Mouse (Mus musculus): ENCODE data around the gene Zc3h4. TPM values are rescaled to one million over a fixed set of nuclear protein-coding genes. Genes with fewer than 3 reads are reported as not detected.
A peak's percentile ranks its signal among the peaks of the same experiment; 100 is the strongest.

Zc3h4 gene
- polyA plus RNA-seq, 1 experiment from 2014 or later, result 19.5 TPM

DNA sequence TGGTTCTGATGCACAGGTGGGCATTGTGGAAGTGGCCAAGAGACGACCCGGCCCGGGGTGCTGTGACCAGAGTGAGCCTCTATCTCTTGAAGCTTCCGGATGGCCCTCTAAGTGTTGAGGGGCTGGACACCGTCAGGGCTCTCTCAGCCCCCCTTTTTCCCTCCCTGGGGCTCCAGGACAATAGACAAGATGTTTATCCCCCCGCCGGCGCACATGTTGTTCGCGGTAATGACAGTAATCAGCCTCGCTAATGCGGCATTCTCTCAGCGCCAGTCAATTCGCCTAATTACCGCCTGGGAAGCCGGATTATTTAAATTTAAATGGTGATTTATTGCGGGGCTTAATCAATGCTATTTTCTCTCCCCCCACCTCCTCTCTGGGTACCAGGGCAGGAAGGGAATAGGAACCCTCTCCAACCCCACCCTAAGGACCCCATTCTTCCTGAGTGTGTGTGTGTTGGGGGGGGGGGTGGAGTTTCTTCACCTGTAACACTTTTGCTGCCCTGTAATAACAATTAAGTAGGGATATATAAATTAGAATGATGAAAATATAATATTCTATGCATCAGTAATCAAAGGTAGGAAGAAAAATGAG lies 71.5 kb downstream of the Zc3h4 start:
- peak overlapping the region; percentile 40 for H3K4me2 ChIP-seq
- ATAC-seq, result peak; percentile 65
- 1% methylated on average over 17 of the region's 17 CpGs for WGBS

DNA sequence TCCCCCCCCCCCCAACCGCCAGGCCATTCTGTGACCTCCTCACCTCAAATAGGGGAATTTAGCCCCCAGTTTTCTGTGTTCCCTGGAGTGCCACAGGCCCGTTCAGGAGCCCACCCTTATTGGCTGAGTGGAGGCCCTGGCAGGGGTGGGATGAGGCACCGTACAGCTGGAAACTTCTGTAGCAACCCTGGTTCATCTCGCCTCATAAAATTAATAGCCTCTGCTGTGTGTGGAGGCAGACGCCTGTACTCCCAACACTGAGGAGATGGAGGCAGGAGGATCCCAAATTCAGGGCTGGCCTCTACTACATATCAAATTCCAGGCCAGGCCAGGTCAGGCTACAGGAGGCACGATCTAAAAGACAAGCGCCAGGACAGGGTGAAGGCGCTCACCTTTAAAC lies 73.1 kb downstream of the Zc3h4 start:
- Histone ChIP-seq H3K9ac (no peak overlapping the region), H3K27ac (no peak overlapping the region), H3K4me1 (peaks cover 28% of the 10 kb centered on the region), H3K9me3 (replicated peaks) (no peaks in the 10 kb centered on the region), H3K4me3 (no peak overlapping the region), H3K36me3 (ENCODE audit: poor library complexity, severe bottlenecking) (no peaks in the 10 kb centered on the region), H3K4me2 (no peak overlapping the region; the same call in 1 of the 2 replicates), H3K27me3 (peaks cover 85% of the 10 kb centered on the region)
- 54% methylated on average over 8 of the region's 8 CpGs for WGBS
- no peak for ATAC-seq

More for the DNA sequence above, 71.5 kb downstream of the Zc3h4 start:
- H3K4me3 ChIP-seq, result 0 out of 2 replicates have a peak overlapping the region, but pooled peaks have one; percentile 6
- peaks cover 88% of the 10 kb centered on the region for H3K27me3 ChIP-seq
- H3K9me3 ChIP-seq (replicated peaks), result no peaks in the 10 kb centered on the region
- H3K4me1 ChIP-seq, result peaks cover 43% of the 10 kb centered on the region
- H3K36me3 ChIP-seq (ENCODE audit: poor library complexity, severe bottlenecking), result no peaks in the 10 kb centered on the region
- no peak overlapping the region; the same call in 1 of the 2 replicates for H3K27ac ChIP-seq
- H3K9ac ChIP-seq, result no peak overlapping the region

DNA sequence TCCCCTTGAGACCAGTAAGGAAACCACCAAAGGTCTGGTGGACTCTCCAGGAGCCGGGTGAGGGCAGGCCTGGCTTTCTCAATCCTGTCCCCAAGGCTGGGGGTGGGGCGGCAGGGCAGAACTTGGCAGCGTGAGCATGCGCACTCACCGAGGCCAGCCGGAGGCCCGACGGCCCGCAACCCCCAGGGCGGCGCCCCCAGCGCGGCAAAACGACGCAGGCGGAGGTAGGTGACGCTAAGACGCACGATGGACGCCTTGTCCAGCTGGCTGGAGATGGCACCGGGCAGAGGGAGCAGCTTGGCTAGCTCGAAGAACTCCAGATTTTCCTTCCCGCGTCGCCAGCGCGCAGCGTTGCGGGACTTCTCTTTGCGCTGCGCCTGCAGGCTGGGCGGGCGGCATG lies 73.7 kb downstream of the Zc3h4 start:
- WGBS, result 5% methylated on average over 33 of the region's 33 CpGs
- Histone ChIP-seq H3K4me2 (peak overlapping the region; percentile 38; the same call in 1 of the 2 replicates), H3K4me3 (0 out of 2 replicates have a peak overlapping the region, but pooled peaks have one; percentile 14), H3K9me3 (replicated peaks) (no peaks in the 10 kb centered on the region), H3K9ac (no peak overlapping the region), H3K27me3 (peaks cover 79% of the 10 kb centered on the region), H3K4me1 (peaks cover 28% of the 10 kb centered on the region), H3K27ac (no peak overlapping the region), H3K36me3 (ENCODE audit: poor library complexity, severe bottlenecking) (no peaks in the 10 kb centered on the region)
- ATAC-seq, result no peak

DNA sequence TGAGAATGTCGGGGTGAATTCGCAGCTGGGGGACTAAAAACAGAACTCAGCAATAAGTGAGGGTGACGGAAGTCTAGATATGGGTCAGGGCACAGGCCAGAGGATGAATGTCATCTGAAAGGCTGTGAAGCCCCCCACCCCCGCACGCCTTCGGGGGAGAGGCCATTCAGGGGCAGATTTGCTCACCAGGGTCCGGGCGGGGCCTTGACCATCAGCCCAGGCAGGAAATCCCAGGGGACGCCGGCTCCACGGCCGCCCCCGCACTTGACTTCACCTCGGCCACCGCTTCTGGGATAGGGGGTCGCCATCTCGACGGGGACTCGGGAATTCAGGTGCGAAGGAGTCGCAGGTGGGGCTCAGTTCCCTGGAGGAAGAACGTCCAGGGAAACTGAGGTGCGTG lies 74.6 kb downstream of the Zc3h4 start:
- H3K27me3 ChIP-seq, result peaks cover 75% of the 10 kb centered on the region
- H3K27ac ChIP-seq, result no peak overlapping the region
- 7% methylated on average over 23 of the region's 23 CpGs for WGBS
- peaks cover 28% of the 10 kb centered on the region for H3K4me1 ChIP-seq
- no peak overlapping the region; the same call in 1 of the 2 replicates for H3K9ac ChIP-seq
- H3K4me3 ChIP-seq, result peak overlapping the region; percentile 35
- no peaks in the 10 kb centered on the region for H3K9me3 ChIP-seq (replicated peaks)
- H3K36me3 ChIP-seq (ENCODE audit: poor library complexity, severe bottlenecking), result no peaks in the 10 kb centered on the region
- no peak for ATAC-seq
- peak overlapping the region; percentile 58 for H3K4me2 ChIP-seq

DNA sequence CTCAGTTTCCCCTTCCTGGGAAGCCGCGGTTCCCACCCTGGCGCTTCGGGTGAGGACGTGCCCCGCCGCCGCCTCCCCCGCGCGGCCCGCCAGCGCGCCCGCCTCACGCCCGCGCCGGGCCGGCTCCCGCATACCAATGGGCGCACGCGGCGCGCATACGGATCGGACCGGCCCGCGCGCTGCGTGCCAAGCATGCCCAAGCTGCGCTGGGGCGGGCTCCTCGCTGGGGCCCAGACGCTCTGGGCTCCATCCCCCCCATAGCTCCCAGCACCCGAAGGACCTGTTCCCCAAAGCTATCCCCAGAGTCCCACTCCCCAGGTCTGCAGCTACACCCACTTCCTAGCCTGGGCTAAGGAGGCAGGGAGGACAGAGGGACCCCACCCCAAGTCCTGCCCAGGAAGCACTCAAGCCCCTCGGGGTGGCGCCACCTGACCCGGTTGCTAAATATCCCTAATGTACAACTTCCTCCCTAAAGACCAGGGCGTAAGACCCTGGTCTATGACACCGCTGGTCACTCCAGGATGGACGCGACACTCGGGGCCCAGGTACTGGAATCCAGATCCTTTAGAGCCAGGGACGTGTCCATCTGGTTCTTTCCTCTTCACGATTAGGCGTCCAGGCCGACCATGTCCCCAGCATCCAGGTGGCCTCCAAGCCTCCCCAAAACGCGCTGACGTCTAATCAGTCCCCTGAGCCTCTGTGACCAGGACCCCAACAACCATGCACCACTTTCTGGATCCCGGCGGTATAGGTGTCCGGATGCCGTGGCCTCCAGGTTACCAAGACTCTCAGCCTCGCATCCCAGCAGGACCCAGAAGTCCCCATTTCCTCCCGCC lies 75.3 kb downstream of the Zc3h4 start:
- Histone ChIP-seq H3K9me3 (replicated peaks) (no peaks in the 10 kb centered on the region), H3K27me3 (peaks cover 72% of the 10 kb centered on the region), H3K4me1 (peaks cover 28% of the 10 kb centered on the region), H3K4me2 (peak overlapping the region; percentile 58), H3K9ac (peak overlapping the region; percentile 43; the same call in 1 of the 2 replicates), H3K4me3 (peak overlapping the region; percentile 35), H3K36me3 (ENCODE audit: poor library complexity, severe bottlenecking) (no peaks in the 10 kb centered on the region), H3K27ac (no peak overlapping the region)
- 1% methylated on average over 59 of the region's 59 CpGs for WGBS
- no peak for ATAC-seq

DNA sequence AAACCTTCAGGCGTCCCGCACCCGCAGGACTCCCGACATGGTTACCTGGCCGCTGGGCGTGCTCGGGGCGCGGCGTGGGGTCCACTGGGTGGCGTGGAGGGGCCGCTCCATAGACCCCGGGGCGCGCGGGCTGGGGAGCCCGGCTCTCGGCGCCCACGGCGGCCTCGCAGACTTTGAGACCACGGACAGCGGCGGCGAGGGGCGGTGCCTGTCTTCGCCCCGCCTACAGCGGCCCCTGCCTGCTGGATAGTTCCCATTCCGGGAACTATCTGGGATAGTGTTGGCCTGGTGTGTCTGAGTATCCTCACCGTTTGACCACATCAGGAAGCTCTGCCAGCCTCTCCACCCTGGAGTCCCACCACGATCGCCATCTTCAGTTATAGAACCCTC lies 75.9 kb downstream of the Zc3h4 start:
- 0 out of 2 replicates have a peak overlapping the region, but pooled peaks have one; percentile 43 for H3K9ac ChIP-seq
- peaks cover 28% of the 10 kb centered on the region for H3K4me1 ChIP-seq
- peak overlapping the region; percentile 35 for H3K4me3 ChIP-seq
- no peaks in the 10 kb centered on the region for H3K9me3 ChIP-seq (replicated peaks)
- no peak for ATAC-seq
- peak overlapping the region; percentile 58 for H3K4me2 ChIP-seq
- H3K36me3 ChIP-seq (ENCODE audit: poor library complexity, severe bottlenecking), result no peaks in the 10 kb centered on the region
- WGBS, result 1% methylated on average over 33 of the region's 34 CpGs
- H3K27me3 ChIP-seq, result peaks cover 66% of the 10 kb centered on the region
- no peak overlapping the region for H3K27ac ChIP-seq

DNA sequence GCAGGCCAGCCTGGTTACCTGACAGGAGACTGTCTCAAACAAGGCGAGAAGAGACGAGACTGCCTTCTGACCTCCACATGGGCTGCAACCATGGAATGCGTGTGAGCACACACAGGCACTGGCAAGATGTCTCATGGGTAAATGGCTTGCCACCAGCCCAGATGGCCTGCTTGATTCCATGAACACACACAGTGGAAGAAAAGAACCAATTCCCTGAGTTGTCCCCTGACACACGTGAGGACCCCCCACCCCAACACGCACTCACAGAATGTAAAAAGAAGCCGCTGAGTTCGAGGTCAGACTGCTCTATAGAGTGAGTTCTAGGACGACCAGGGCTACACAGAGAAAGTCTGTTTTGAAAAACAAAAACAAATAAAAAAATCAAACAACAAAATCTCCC lies 76.9 kb downstream of the Zc3h4 start, which contains the start of gene Npas1:
TSS of gene Npas1 (minus strand) at position 101 of the 400 bp plus-strand sequence.
- no peak for ATAC-seq
- WGBS, result 92% methylated on average over 8 of the region's 8 CpGs
- peak within 1 kb of the TSS; percentile 58 for H3K4me2 ChIP-seq
- no peaks in the 10 kb centered on the region for H3K36me3 ChIP-seq (ENCODE audit: poor library complexity, severe bottlenecking)
- peak within 1 kb of the TSS; percentile 35 for H3K4me3 ChIP-seq
- H3K27me3 ChIP-seq, result peaks cover 61% of the 10 kb centered on the region
- H3K4me1 ChIP-seq, result peaks cover 21% of the 10 kb centered on the region
- no peaks in the 10 kb centered on the region for H3K9me3 ChIP-seq (replicated peaks)
- 0 out of 2 replicates have a peak within 1 kb of the TSS, but pooled peaks have one; percentile 43 for H3K9ac ChIP-seq
- no peak within 1 kb of the TSS for H3K27ac ChIP-seq

Other genes starting within 250 kb of the Zc3h4 start
- 96.9 and 104 TPM in 2 replicates for gene Meis3, start 225.8 kb upstream of the Zc3h4 start, polyA plus RNA-seq (2015; fragmentation: Nextera tagmentation; extraction: Ambion mirVana)
- 13.7 and 17.1 TPM in 2 replicates for gene Dhx34, start 178.9 kb upstream of the Zc3h4 start, polyA plus RNA-seq (2015; fragmentation: Nextera tagmentation; extraction: Ambion mirVana)
- 0.06 TPM in 1 of 2 replicates, not detected in the other for gene C5ar2, start 156.8 kb upstream of the Zc3h4 start, polyA plus RNA-seq (2015; fragmentation: Nextera tagmentation; extraction: Ambion mirVana)
- 0.57 and 1.2 TPM in 2 replicates for gene C5ar1, start 141.4 kb upstream of the Zc3h4 start, polyA plus RNA-seq (2015; fragmentation: Nextera tagmentation; extraction: Ambion mirVana)
- gene Inafm1, start 127.3 kb upstream of the Zc3h4 start, polyA plus RNA-seq (2015; fragmentation: Nextera tagmentation; extraction: Ambion mirVana), result 14.0 and 15.5 TPM in 2 replicates
- gene Ccdc9, start 114.1 kb upstream of the Zc3h4 start, polyA plus RNA-seq (2015; fragmentation: Nextera tagmentation; extraction: Ambion mirVana), result 25.2 and 32.2 TPM in 2 replicates
- gene Bbc3, start 92.5 kb upstream of the Zc3h4 start, polyA plus RNA-seq (2015; fragmentation: Nextera tagmentation; extraction: Ambion mirVana), result 10.0 and 12.2 TPM in 2 replicates
- 355 and 370 TPM in 2 replicates for gene Sae1, start 13.1 kb upstream of the Zc3h4 start, polyA plus RNA-seq (2015; fragmentation: Nextera tagmentation; extraction: Ambion mirVana)
- gene Tmem160, start 51.9 kb downstream of the Zc3h4 start, polyA plus RNA-seq (2015; fragmentation: Nextera tagmentation; extraction: Ambion mirVana), result 55.7 and 56.4 TPM in 2 replicates
- gene Npas1, start 76.8 kb downstream of the Zc3h4 start, polyA plus RNA-seq (2015; fragmentation: Nextera tagmentation; extraction: Ambion mirVana), result 2.1 and 3.4 TPM in 2 replicates
- 29.1 and 34.1 TPM in 2 replicates for gene Arhgap35, start 214.1 kb downstream of the Zc3h4 start, polyA plus RNA-seq (2015; fragmentation: Nextera tagmentation; extraction: Ambion mirVana)